Mouse (Mus musculus): ENCODE measurements around the gene Lmod1. TPM values are rescaled to one million over a fixed set of nuclear protein-coding genes. Genes with fewer than 3 reads are reported as not detected.
A peak's percentile ranks its signal among the peaks of the same experiment; 100 is the strongest.

Lmod1 gene
- total RNA-seq (2012; rRNA removed) (not detected in 2 replicates), total RNA-seq (2014; rRNA removed) (not detected in 2 replicates), polyA plus RNA-seq (2012; ENCODE audit: insufficient read length, low read depth) (not detected in 2 replicates)

DNA sequence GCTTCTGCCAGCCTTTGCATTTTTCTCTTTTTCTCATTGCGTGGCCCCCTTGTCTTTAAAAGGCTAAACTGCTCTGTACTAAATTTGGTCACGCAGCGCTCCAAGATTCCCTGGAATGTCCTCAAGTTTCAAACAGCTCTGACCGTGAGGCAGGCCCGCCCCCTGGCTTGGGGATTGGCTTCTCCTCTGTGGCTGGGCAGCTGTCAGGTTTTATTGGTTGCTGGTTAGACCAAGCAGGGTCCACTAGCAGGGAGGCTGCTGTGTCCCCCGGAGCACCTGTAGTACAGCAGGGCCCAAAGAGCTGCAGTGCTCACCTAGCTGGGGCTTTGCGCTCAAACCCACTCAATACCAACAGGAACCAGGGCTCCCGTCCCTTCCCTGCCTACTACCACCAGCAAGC, at the start of gene Lmod1:
Gene Lmod1, plus strand, starts transcription at position 237 of the 400 bp plus-strand sequence.
- Histone ChIP-seq H3K4me3 (replicated peaks in 1 of 3; ENCODE audit: low read depth in 2 of 3, low read length in 2 of 3, poor library complexity in 1 of 3) (no peak within 1 kb of the TSS), H3K9me3 (replicated peaks; ENCODE audit: low read length) (peaks cover 2% of the 10 kb centered on the region), H3K27ac (ENCODE audit: insufficient read depth, low read depth) (no peak within 1 kb of the TSS), H3K4me1 (ENCODE audit: control insufficient read depth in 1 of 2, insufficient read depth in 2 of 2) (peaks cover 0 to 7% of the 10 kb centered on the region in 2 experiments; a peak in 2 of 4 replicates), H3K27me3 (replicated peaks) (peaks cover 65% of the 10 kb centered on the region), H3K79me2 (replicated peaks; ENCODE audit: control insufficient read depth, extremely low read depth, insufficient read depth, poor library complexity, severe bottlenecking) (no peaks in the 10 kb centered on the region), H3K4me2 (ENCODE audit: insufficient read depth, low read depth, poor library complexity, severe bottlenecking) (no peak within 1 kb of the TSS; the same call in 1 of the 2 replicates), H3K9ac (ENCODE audit: insufficient read depth, low read depth) (no peak within 1 kb of the TSS), H3K36me3 (replicated peaks in 1 of 2; ENCODE audit: control insufficient read depth in 1 of 2, insufficient read depth in 1 of 2, low read length in 1 of 2) (no peaks in the 10 kb centered on the region)
- dilution Hi-C loops (cut with MboI; ENCODE audit: extremely low pct_ligation_motif_present, extremely low pct_unique_long_range_greater_than_20kb, low sequenced_read_pairs) (no loop called here), in situ Hi-C loops (cut with MboI; ENCODE audit: low pct_ligation_motif_present, low pct_unique_long_range_greater_than_20kb, low sequenced_read_pairs) (no loop called here)
- no peak for TF ChIP-seq BHLHE40 (IDR thresholded peaks at IDR 0.05; ENCODE audit: low read depth, low read length)
- TF ChIP-seq ZMIZ1 (IDR thresholded peaks at IDR 0.05; ENCODE audit: low read depth, low read length), result no peak
- DNase-seq (ENCODE audit: extremely low read depth), result no peak

DNA sequence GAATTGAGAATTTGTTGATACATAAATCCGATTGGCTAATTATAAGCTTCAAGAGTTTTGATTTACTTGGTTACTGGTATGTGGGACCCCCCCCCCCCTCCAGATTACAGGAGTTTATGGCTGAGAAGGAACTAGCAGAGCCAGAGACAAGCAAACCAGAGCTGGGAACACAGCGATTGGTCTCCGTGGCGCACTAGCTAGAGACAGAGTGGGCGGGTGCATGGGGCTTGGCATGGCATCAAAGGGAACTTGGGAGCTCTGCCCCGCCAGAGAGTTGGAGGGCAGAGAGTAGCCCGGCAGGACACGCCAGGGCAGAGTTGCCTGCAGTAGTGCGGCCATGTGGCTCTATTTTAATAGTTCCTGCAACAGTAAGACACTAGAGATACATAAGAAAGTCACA, 44.0 kb upstream of the Lmod1 start:
- Histone ChIP-seq H3K4me1 (ENCODE audit: control insufficient read depth in 1 of 2, insufficient read depth in 2 of 2) (peaks cover 3 to 30% of the 10 kb centered on the region in 2 experiments; a peak in 3 of 4 replicates), H3K4me3 (replicated peaks in 1 of 3; ENCODE audit: low read depth in 2 of 3, low read length in 2 of 3, poor library complexity in 1 of 3) (no peak overlapping the region), H3K9me3 (replicated peaks; ENCODE audit: low read length) (no peaks in the 10 kb centered on the region), H3K36me3 (replicated peaks in 1 of 2; ENCODE audit: control insufficient read depth in 1 of 2, insufficient read depth in 1 of 2, low read length in 1 of 2) (peaks cover 29 to 54% of the 10 kb centered on the region in 2 experiments), H3K27me3 (replicated peaks) (no peaks in the 10 kb centered on the region), H3K79me2 (replicated peaks; ENCODE audit: control insufficient read depth, extremely low read depth, insufficient read depth, poor library complexity, severe bottlenecking) (peaks cover 33% of the 10 kb centered on the region), H3K9ac (ENCODE audit: insufficient read depth, low read depth) (no peak overlapping the region), H3K4me2 (ENCODE audit: insufficient read depth, low read depth, poor library complexity, severe bottlenecking) (no peak overlapping the region), H3K27ac (ENCODE audit: insufficient read depth, low read depth) (no peak overlapping the region)
- no peak for DNase-seq (ENCODE audit: extremely low read depth)
- in situ Hi-C loops (cut with MboI; ENCODE audit: low pct_ligation_motif_present, low pct_unique_long_range_greater_than_20kb, low sequenced_read_pairs), result no loop called here
- dilution Hi-C loops (cut with MboI; ENCODE audit: extremely low pct_ligation_motif_present, extremely low pct_unique_long_range_greater_than_20kb, low sequenced_read_pairs), result no loop called here
- no peak for TF ChIP-seq IRF4 (IDR thresholded peaks at IDR 0.05; ENCODE audit: low read depth, low read length)
- no peak for TF ChIP-seq MXI1 (IDR thresholded peaks at IDR 0.05; ENCODE audit: low read depth, low read length)
- TF ChIP-seq MAX (IDR thresholded peaks at IDR 0.05; ENCODE audit: low read length), result no peak
- no peak for TF ChIP-seq USF2 (conservative IDR thresholded peaks at IDR 0.05; ENCODE audit: low read depth, low read length)
- TF ChIP-seq MAFK (IDR thresholded peaks at IDR 0.05; ENCODE audit: insufficient replicate concordance, low read length), result no peak
- TF ChIP-seq POLR2A (IDR thresholded peaks at IDR 0.05; ENCODE audit: low read depth, low read length), result no peak

DNA sequence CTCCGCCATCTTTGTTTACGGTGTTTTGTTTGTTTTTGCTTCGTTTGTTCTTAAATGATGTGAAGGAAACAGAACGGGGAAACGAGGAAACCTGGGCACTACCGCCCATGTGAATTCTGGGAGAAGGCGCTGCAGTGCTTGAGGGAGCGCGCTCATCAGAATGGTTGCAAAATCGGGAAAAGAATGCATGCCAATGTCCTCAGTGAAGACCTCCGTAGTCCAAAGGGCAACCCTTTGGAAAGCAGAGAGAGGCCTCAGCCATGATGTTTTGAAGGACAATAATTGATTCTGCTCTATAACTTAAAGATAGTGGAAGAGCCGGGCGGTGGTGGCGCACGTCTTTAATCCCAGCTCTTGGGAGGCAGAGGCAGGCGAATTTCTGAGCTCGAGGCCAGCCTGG, 42.8 kb upstream of the Lmod1 start:
- in situ Hi-C loops (cut with MboI; ENCODE audit: low pct_ligation_motif_present, low pct_unique_long_range_greater_than_20kb, low sequenced_read_pairs), result no loop called here

More for the DNA sequence above, 42.8 kb upstream of the Lmod1 start:
- no peaks in the 10 kb centered on the region for H3K9me3 ChIP-seq (replicated peaks; ENCODE audit: low read length)
- H3K79me2 ChIP-seq (replicated peaks; ENCODE audit: control insufficient read depth, extremely low read depth, insufficient read depth, poor library complexity, severe bottlenecking), result peaks cover 33% of the 10 kb centered on the region
- DNase-seq (ENCODE audit: extremely low read depth), result no peak
- TF ChIP-seq RAD21 (IDR thresholded peaks at IDR 0.05; ENCODE audit: low read depth, low read length) (no peak), TBP (conservative IDR thresholded peaks at IDR 0.05; ENCODE audit: low read depth, low read length) (no peak), BHLHE40 (IDR thresholded peaks at IDR 0.05; ENCODE audit: low read depth, low read length) (no peak), E2F4 (IDR thresholded peaks at IDR 0.05; ENCODE audit: insufficient replicate concordance, low read depth, low read length) (no peak), USF2 (conservative IDR thresholded peaks at IDR 0.05; ENCODE audit: low read depth, low read length) (no peak), USF1 (IDR thresholded peaks at IDR 0.05; ENCODE audit: low read depth, low read length) (no peak), JUND (conservative IDR thresholded peaks at IDR 0.05; ENCODE audit: low read depth, low read length) (no peak), ZNF384 (IDR thresholded peaks at IDR 0.05; ENCODE audit: low read depth, low read length) (no peak), TCF12 (IDR thresholded peaks at IDR 0.05; ENCODE audit: low read depth, low read length) (no peak), POLR2AphosphoS2 (IDR thresholded peaks at IDR 0.05; ENCODE audit: low read depth, low read length) (no peak), IRF4 (IDR thresholded peaks at IDR 0.05; ENCODE audit: low read depth, low read length) (no peak), NRF1 (IDR thresholded peaks at IDR 0.05; ENCODE audit: low read depth, low read length) (no peak), MAX (IDR thresholded peaks at IDR 0.05; ENCODE audit: low read length) (no peak), HCFC1 (IDR thresholded peaks at IDR 0.05; ENCODE audit: low read depth, low read length) (no peak), JUN (IDR thresholded peaks at IDR 0.05; ENCODE audit: insufficient read depth, low read depth, low read length) (no peak)
- peaks cover 3 to 30% of the 10 kb centered on the region in 2 experiments; a peak in 3 of 4 replicates for H3K4me1 ChIP-seq (ENCODE audit: control insufficient read depth in 1 of 2, insufficient read depth in 2 of 2)
- no peak overlapping the region for H3K4me2 ChIP-seq (ENCODE audit: insufficient read depth, low read depth, poor library complexity, severe bottlenecking)
- no peaks in the 10 kb centered on the region for H3K27me3 ChIP-seq (replicated peaks)
- dilution Hi-C loops (cut with MboI; ENCODE audit: extremely low pct_ligation_motif_present, extremely low pct_unique_long_range_greater_than_20kb, low sequenced_read_pairs), result no loop called here
- peak overlapping the region in 1 of 3 experiments; percentile 91 for H3K4me3 ChIP-seq (replicated peaks in 1 of 3; ENCODE audit: low read depth in 2 of 3, low read length in 2 of 3, poor library complexity in 1 of 3)
- H3K27ac ChIP-seq (ENCODE audit: insufficient read depth, low read depth), result no peak overlapping the region
- H3K9ac ChIP-seq (ENCODE audit: insufficient read depth, low read depth), result no peak overlapping the region
- H3K36me3 ChIP-seq (replicated peaks in 1 of 2; ENCODE audit: control insufficient read depth in 1 of 2, insufficient read depth in 1 of 2, low read length in 1 of 2), result peaks cover 18 to 43% of the 10 kb centered on the region in 2 experiments

All from CH12.LX (cell line).